Mouse (Mus musculus) CH12F3 (cell line): ENCODE results near the gene Chtop.

Experiments
- in situ Hi-C: fragments of 300-500 bp; cut with MboI; formaldehyde crosslinking; loops from 2 replicates; pipeline ENCODE4 v1.14.3; 2020; ENCODE audit warnings: low sequenced_read_pairs

The Chtop gene

GRCm38 (mm10) chr3:90512276-90512675 is 3.0 kb upstream of the Chtop start:
- in situ Hi-C loops = no loop called here

GRCm38 (mm10) chr3:90509747-90510123 is 437 bp upstream of the Chtop start:
- in situ Hi-C loops = no loop called here

GRCm38 (mm10) chr3:90508287-90508949 is 880 bp downstream of the Chtop start:
- in situ Hi-C loops = no loop called here

- in situ Hi-C loops = no loop called here
Measured at GRCm38 (mm10) chr3:90506362-90506761, 2.9 kb downstream of the Chtop start.

GRCm38 (mm10) chr3:90505216-90505615 is 4.1 kb downstream of the Chtop start:
- in situ Hi-C loops = no loop called here

- in situ Hi-C loops = no loop called here
Measured at GRCm38 (mm10) chr3:90503444-90503843, 5.9 kb downstream of the Chtop start.

- in situ Hi-C loops = no loop called here
Measured at GRCm38 (mm10) chr3:90497597-90497996, 11.7 kb downstream of the Chtop start.

GRCm38 (mm10) chr3:90495850-90496525 is 13.3 kb downstream of the Chtop start:
- in situ Hi-C loops = no loop called here

- in situ Hi-C loops = no loop called here
Measured at GRCm38 (mm10) chr3:90493831-90494540, 15.3 kb downstream of the Chtop start.

- in situ Hi-C loops = no loop called here
Measured at GRCm38 (mm10) chr3:90491350-90491749, 17.9 kb downstream of the Chtop start.

- in situ Hi-C loops = no loop called here
Measured at GRCm38 (mm10) chr3:90490696-90491256, 18.5 kb downstream of the Chtop start, which contains the start of gene Snapin. TSS of gene Snapin (minus strand) at chr3:90491033.

GRCm38 (mm10) chr3:90488576-90488975 is 20.7 kb downstream of the Chtop start:
- in situ Hi-C loops = no loop called here

- in situ Hi-C loops = no loop called here
Measured at GRCm38 (mm10) chr3:90486998-90487397, 22.3 kb downstream of the Chtop start.

- in situ Hi-C loops = no loop called here
Measured at GRCm38 (mm10) chr3:90475831-90476611, 33.3 kb downstream of the Chtop start, which contains the start of gene Ilf2. TSS of gene Ilf2 (plus strand) at chr3:90476126.

- in situ Hi-C loops = no loop called here
Measured at GRCm38 (mm10) chr3:90475151-90475830, 34.0 kb downstream of the Chtop start.

GRCm38 (mm10) chr3:90472213-90472612 is 37.1 kb downstream of the Chtop start:
- in situ Hi-C loops = no loop called here

- in situ Hi-C loops = no loop called here
Measured at GRCm38 (mm10) chr3:90467618-90468300, 41.5 kb downstream of the Chtop start.

GRCm38 (mm10) chr3:90466311-90466766 is 43.0 kb downstream of the Chtop start:
- in situ Hi-C loops = no loop called here

GRCm38 (mm10) chr3:90465686-90466310 is 43.5 kb downstream of the Chtop start, which contains the start of gene Npr1:
TSS of gene Npr1 (minus strand) at chr3:90465866.
- in situ Hi-C loops = no loop called here
